Mouse (Mus musculus): Measurements from ENCODE around the gene Zmat3.

DNA sequence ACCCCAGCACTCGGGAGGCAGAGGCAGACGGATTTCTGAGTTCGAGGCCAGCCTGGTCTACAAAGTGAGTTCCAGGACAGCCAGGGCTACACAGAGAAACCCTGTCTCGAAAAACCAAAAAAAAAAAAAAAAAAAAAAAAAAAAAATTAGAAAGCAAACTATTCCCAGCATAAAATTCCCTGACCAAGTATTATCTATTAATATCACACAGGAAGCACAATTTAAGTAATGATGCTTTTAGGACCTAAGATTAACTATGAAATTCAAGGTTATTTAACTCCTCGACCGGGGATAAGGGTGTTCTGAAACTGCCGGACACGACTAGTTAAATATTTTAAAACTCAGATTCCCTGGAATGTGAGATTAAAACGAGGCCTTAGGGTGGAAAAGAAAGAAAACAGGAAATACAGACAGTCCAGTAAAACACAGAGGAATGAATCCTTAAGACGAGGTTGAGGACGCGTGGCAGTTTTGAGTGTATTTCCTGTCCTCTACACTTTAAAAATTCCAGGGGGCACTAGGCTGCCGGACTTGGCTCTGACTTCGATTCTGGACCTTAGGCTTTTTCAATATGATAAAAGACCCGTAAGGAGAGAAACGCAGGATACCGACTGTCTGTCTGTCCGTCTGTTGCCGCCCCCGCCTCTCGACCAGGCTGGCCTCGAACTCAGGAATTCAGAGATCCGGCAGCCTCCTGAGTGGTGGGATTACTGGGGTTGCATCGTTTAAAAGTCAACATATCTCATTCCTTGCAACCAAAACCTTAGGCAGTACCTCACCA, 30.1 kb upstream of the Zmat3 start:
- TF ChIP-seq GATA1 (IDR thresholded peaks at IDR 0.05; ENCODE audit: borderline replicate concordance, low read length) = no peak
- TF ChIP-seq FLI1 (IDR thresholded peaks at IDR 0.05; ENCODE audit: low read length) = no peak

Measured in megakaryocyte, embryonic 14.5 days (primary cell).